Mouse (Mus musculus) central nervous system, embryonic 18 days (tissue): ENCODE measurements around the gene Calhm2. TPM values are rescaled to one million over a fixed set of nuclear protein-coding genes. Genes with fewer than 3 reads are reported as not detected.

Source experiments
- polyA plus RNA-seq: library from polyadenylated mRNA; depleted of rRNA; stranded (reverse); fragments of >200 nt; gene quantifications from 2 replicates; pipeline ENCODE4 v1.2.3, GENCODE M21; 2012; rRNA removed

Calhm2 gene
- polyA plus RNA-seq = 1.3 and 1.5 TPM in 2 replicates

DNA sequence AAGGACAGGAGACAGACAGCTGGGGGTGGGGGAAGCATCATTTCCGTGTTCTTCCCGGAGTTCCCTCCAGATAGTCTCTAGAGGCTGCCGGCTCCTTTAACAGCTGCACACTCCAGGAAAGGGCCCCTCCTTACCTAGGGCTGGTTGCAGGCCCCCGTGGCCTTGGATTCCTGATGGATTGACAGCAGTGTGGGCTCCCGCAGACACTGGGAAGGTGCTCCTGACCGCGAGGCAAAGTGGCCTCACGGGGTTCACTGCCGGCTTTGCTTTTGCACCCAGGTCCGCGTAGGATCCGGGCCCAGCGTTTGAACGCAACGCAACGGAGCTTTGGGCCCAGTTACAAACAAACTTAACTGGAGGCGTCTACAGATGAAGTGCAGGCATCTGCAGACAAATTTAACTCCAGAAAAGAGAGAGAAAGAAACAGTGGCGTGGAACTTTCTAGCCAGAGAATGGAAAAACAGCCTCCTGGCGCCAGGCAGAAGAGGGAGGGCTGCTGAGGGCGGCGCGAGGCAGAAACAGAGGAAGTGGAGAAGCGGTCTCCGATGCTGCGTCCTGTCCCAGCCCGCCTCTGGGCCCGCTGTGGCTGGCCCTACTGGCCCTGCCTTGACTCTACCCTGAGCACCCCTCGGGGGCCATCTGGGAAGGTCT is at the start of gene Calhm2:
Gene Calhm2, minus strand, starts transcription at position 524 of the 651 bp plus-strand sequence.

DNA sequence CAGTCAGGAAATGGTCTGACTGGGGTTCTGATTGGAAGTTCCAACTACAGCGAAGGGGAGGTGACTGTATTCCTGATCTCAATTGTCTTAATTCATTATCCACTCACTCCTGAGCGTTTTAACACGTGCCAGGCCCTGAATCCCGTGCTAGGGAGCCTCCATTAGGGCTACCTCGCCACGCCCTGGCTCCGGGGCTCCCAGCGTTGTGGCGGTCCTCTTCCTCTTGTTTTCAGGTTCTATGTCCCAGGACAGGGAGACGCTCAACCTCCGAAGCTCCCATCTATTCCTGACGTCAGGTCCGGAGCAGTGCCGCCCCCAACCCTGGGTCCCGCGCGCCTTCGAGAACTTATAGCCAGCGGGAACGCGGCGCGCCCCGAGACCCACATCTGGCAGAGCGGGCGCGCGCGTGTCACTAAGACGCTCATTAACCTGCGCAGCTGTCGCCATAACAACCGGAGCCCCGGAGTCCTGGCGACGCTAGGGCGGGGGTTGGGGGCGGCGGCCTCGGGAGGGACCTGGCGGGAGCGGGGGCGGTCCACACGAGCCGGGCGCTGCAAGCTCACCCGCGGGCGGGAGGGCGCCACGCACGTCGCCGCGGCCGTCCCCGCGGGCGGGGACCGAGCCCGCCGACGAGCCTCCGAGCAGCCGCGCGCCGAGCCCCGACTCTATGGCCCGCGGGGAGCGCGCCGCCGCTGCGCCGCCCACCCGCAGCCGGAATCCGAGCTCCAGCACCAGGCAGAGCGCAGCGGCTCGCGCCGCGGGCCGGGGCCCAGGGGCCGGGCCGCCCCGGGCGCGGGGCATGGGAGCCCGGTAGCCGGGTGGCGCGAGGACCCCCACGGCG is 40.6 kb upstream of the Calhm2 start, which contains the start of gene Neurl1a:
Gene Neurl1a, plus strand, starts transcription at position 390 of the 841 bp plus-strand sequence.

DNA sequence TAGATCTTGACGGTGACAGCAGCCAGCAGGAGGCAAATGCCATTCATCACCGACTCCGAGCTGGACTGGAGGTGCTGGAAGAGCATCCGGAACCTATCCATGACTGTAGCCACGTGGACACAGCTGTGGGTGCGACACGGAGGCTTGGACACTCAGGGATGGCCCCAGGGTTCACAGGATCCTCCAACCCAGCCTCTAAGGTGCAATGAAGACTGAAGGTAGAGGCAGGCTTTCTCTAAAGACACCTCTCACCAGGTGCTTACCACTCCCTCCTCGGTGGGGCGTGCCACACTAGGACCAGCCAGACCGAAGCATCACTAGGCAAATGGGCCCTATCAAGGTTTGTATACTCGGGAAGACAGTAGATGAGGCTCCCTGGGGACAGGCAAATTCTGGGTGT is 19.6 kb upstream of the Calhm2 start, which contains the start of gene Calhm3:
Gene Calhm3, minus strand, starts transcription at position 101 of the 400 bp plus-strand sequence.

DNA sequence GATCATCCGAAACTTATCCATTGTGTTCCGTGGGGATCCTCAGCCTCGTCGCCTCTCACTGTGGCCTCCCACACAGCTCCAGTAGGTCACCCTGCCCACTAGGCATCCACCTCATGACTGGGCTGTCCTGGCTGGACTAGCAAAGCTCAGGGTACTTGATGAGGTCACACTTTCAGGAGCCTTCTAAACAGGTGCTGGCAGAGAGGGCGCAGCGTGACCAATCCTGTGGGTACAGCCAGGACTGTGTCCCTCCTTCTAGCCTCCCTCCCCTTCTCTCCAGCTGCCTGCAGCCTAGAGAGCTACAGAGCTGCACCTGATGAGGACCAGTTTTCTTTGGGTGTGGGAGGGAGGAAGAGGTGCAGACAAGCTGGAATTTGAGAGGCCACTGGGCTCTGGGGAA is 6.1 kb upstream of the Calhm2 start, which contains the start of gene Calhm1:
Gene Calhm1, minus strand, starts transcription at position 101 of the 400 bp plus-strand sequence.

DNA sequence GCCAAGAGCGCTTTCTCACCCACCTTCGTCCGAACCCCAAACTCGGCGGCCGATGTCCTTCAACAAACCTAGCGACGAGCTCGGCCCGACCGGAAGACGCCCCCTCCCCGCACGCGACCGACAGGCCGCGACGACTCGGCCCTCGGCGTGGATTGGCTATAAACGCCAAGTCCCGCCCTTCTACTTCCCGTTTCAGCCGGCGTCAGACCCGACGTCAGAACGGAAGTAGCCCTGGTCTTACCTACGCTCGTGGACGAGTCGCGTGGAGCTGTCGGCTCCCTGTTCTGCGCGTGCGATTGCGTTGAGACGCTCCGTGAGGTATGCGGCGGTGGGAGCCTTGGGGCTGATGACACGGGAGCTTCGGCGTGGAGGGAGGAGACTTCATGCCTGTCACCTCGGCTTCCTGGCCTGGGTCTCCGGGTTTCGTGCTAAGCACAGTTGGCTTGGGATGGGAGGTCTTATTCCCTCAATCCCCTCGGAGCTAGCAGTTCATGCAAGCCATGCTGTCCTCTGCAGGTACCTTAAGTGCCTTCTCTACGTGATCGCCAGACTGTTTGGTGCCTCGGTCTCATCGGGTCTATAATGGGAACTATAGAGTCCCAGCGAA is 47.4 kb downstream of the Calhm2 start, which contains the start of the genes Usmg5 and Pdcd11:
Gene Usmg5, minus strand, starts transcription at position 98 of the 607 bp plus-strand sequence.
Gene Pdcd11, plus strand, starts transcription at position 219 of the 607 bp plus-strand sequence.

DNA sequence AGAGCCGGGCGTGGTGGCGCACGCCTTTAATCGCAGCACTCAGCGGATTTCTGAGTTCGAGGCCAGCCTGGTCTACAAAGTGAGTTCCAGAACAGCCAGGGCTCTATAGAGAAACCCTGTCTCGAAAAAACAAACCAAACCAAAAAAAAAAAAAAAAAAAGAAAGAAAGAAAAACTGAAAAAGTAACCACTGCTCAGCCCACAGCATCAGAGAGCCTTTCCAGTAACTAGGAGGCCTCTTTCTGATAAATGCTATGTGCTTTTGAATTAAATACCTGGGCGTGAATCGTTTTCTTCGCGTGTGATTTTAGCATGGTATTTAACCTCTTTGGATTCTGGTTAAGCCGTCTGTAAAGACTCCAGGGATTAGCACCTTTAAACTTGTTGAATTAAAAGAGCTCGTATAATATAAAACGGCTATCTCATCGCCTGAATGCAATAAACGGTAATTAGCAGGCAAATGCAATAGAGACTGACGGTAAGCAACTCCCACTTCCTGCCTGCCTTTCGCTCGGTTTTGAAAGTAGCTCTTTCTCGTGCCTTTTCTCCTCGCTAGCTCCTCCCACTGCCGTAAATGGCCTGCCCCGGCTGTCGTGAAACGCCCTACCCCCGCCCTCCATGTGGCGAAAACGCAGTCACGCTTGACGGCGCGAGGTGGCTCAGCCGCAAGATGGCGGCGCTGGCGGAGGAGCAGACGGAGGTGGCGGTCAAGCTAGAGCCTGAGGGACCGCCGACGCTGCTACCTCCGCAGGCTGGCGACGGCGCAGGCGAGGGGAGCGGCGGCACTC is 70.8 kb downstream of the Calhm2 start, which contains the start of gene Taf5:
Gene Taf5, plus strand, starts transcription at position 651 of the 787 bp plus-strand sequence.

Other genes starting within 250 kb of the Calhm2 start
- gene Ina, start 123.6 kb downstream of the Calhm2 start, polyA plus RNA-seq = 300 and 304 TPM in 2 replicates
- 47.3 and 49.5 TPM in 2 replicates for gene Nt5c2, start 123.1 kb downstream of the Calhm2 start, polyA plus RNA-seq
- 79.2 and 86.3 TPM in 2 replicates for gene Pcgf6, start 87.4 kb downstream of the Calhm2 start, polyA plus RNA-seq
- 8.5 and 9.1 TPM in 2 replicates for gene Taf5, start 70.5 kb downstream of the Calhm2 start, polyA plus RNA-seq
- 933 and 1,086 TPM in 2 replicates for gene Usmg5, start 47.6 kb downstream of the Calhm2 start, polyA plus RNA-seq
- 14.9 and 15.4 TPM in 2 replicates for gene Pdcd11, start 47.5 kb downstream of the Calhm2 start, polyA plus RNA-seq
- not detected in 2 replicates for gene Calhm1, start 6.0 kb upstream of the Calhm2 start, polyA plus RNA-seq
- not detected in 2 replicates for gene Calhm3, start 19.5 kb upstream of the Calhm2 start, polyA plus RNA-seq
- 22.0 and 24.4 TPM in 2 replicates for gene Neurl1a, start 40.5 kb upstream of the Calhm2 start, polyA plus RNA-seq